Comparison of ENCODE assay signal across 8 mouse cellular contexts in genomic region chr2:32167034-32167770, GRCm38 (mm10). TPM values are rescaled to one million over a fixed set of nuclear protein-coding genes. Genes with fewer than 3 reads are reported as not detected.
DNase-seq lines count a peak whose midpoint lies in the region; ATAC-seq lines count a peak whose summit lies in the region.

No protein-coding gene starts in this region.

- H3K4me1 ChIP-seq in neural tube, embryonic 11.5 days (ENCODE audit: control insufficient read depth, insufficient read depth, low read length) = peaks cover 27% of the 10 kb centered on the region
- H3K4me1 ChIP-seq in embryonic facial prominence, embryonic 10.5 days = peaks cover 77% of the 10 kb centered on the region
- peaks cover 55% of the 10 kb centered on the region for H3K4me1 ChIP-seq in hindbrain, embryonic 16.5 days (ENCODE audit: control insufficient read depth, insufficient read depth, low read depth, low read length)
- peaks cover 64% of the 10 kb centered on the region for H3K4me1 ChIP-seq in midbrain, embryonic 15.5 days

- H3K36me3 ChIP-seq in neural tube, embryonic 11.5 days (ENCODE audit: control insufficient read depth, insufficient read depth, low read length) = no peaks in the 10 kb centered on the region
- peaks cover 35% of the 10 kb centered on the region for H3K36me3 ChIP-seq in embryonic facial prominence, embryonic 10.5 days (replicated peaks)
- H3K36me3 ChIP-seq in hindbrain, embryonic 16.5 days (ENCODE audit: control insufficient read depth, insufficient read depth, low read length) = no peaks in the 10 kb centered on the region
- H3K36me3 ChIP-seq in midbrain, embryonic 15.5 days (replicated peaks) = no peaks in the 10 kb centered on the region

- 9% methylated on average over 16 of the region's 16 CpGs for WGBS in neural tube, embryonic 11.5 days
- WGBS in embryonic facial prominence, embryonic 10.5 days = 17% methylated on average over 16 of the region's 16 CpGs
- 6% methylated on average over 16 of the region's 16 CpGs for WGBS in hindbrain, embryonic 16.5 days
- WGBS in midbrain, embryonic 15.5 days = 7% methylated on average over 16 of the region's 16 CpGs

- H3K27me3 ChIP-seq in neural tube, embryonic 11.5 days (ENCODE audit: control insufficient read depth, insufficient read depth, low read length) = no peaks in the 10 kb centered on the region
- no peaks in the 10 kb centered on the region for H3K27me3 ChIP-seq in embryonic facial prominence, embryonic 10.5 days (replicated peaks; ENCODE audit: low read depth, poor library complexity, severe bottlenecking)
- no peaks in the 10 kb centered on the region for H3K27me3 ChIP-seq in hindbrain, embryonic 16.5 days (replicated peaks; ENCODE audit: control insufficient read depth, insufficient read depth, low read length)
- no peaks in the 10 kb centered on the region for H3K27me3 ChIP-seq in midbrain, embryonic 15.5 days (replicated peaks)

- peak overlapping the region; percentile 44 for H3K9ac ChIP-seq in neural tube, embryonic 11.5 days (ENCODE audit: low read length)
- peak overlapping the region; percentile 38 for H3K9ac ChIP-seq in hindbrain, embryonic 16.5 days (ENCODE audit: low read depth, low read length)
- no peak overlapping the region for H3K9ac ChIP-seq in midbrain, embryonic 15.5 days

- peak overlapping the region; percentile 79 for H3K27ac ChIP-seq in neural tube, embryonic 11.5 days (ENCODE audit: low read depth, low read length)
- peak overlapping the region; percentile 75 for H3K27ac ChIP-seq in embryonic facial prominence, embryonic 10.5 days (replicated peaks)
- peak overlapping the region; percentile 84 for H3K27ac ChIP-seq in hindbrain, embryonic 16.5 days (ENCODE audit: low read depth, low read length)
- H3K27ac ChIP-seq in midbrain, embryonic 15.5 days = peak overlapping the region; percentile 72

- H3K4me3 ChIP-seq in neural tube, embryonic 11.5 days (ENCODE audit: low read depth, low read length) = no peak overlapping the region
- H3K4me3 ChIP-seq in embryonic facial prominence, embryonic 10.5 days = peak overlapping the region; percentile 42
- H3K4me3 ChIP-seq in hindbrain, embryonic 16.5 days (ENCODE audit: low read length) = no peak overlapping the region
- H3K4me3 ChIP-seq in midbrain, embryonic 15.5 days = no peak overlapping the region

- no peaks in the 10 kb centered on the region; the same call in 1 of the 2 replicates for H3K9me3 ChIP-seq in neural tube, embryonic 11.5 days (ENCODE audit: control insufficient read depth, low read length)
- H3K9me3 ChIP-seq in embryonic facial prominence, embryonic 10.5 days = no peaks in the 10 kb centered on the region; the same call in 1 of the 2 replicates
- no peaks in the 10 kb centered on the region for H3K9me3 ChIP-seq in hindbrain, embryonic 16.5 days (ENCODE audit: control insufficient read depth, low read length)
- no peaks in the 10 kb centered on the region for H3K9me3 ChIP-seq in midbrain, embryonic 15.5 days

- DNase-seq in neural tube, embryonic 11.5 days (ENCODE audit: low spot score) = peak; percentile 50
- DNase-seq in neural tube, embryonic 10.5 days (ENCODE audit: extremely low spot score, low spot score) = no peak
- DNase-seq in embryonic facial prominence, embryonic 10.5 days (ENCODE audit: low spot score) = no peak
- DNase-seq in right cerebral cortex, postnatal 36 days (ENCODE audit: low spot score in 2 of 2) = no peak
- no peak for DNase-seq in ovary, postnatal 10 days (ENCODE audit: low spot score)
- DNase-seq in adrenal gland, postnatal 4 days (ENCODE audit: low spot score in 2 of 2) = no peak

- peak; percentile 18; the same call in 1 of the 2 replicates for ATAC-seq in neural tube, embryonic 11.5 days (ENCODE audit: insufficient read depth, low FRiP score, low TSS enrichment)
- peak; percentile 43 for ATAC-seq in hindbrain, embryonic 16.5 days
- ATAC-seq in midbrain, embryonic 15.5 days (replicated peaks) = peak; percentile 21; the same call in 1 of the 2 replicates

- H3K4me2 ChIP-seq in neural tube, embryonic 11.5 days (ENCODE audit: low read depth) = peak overlapping the region; percentile 31
- peak overlapping the region; percentile 46 for H3K4me2 ChIP-seq in hindbrain, embryonic 16.5 days (ENCODE audit: low read length)
- peak overlapping the region; percentile 24 for H3K4me2 ChIP-seq in midbrain, embryonic 15.5 days

RNA-seq across cellular contexts. Expression of gene Prrc2b, which starts 16.3 kb away (rescaled TPM):
- 73.9 and 81.1 TPM in 2 replicates for polyA plus RNA-seq in neural tube, embryonic 11.5 days (2014; fragmentation: Nextera tagmentation; extraction: Ambion mirVana)
- 60.0 and 69.9 TPM in 2 replicates for polyA plus RNA-seq in embryonic facial prominence, embryonic 10.5 days (2016; fragmentation: Nextera tagmentation; extraction: Ambion mirVana)
- polyA plus RNA-seq in hindbrain, embryonic 16.5 days (2015; fragmentation: Nextera tagmentation; extraction: Ambion mirVana) = 49.7 and 66.2 TPM in 2 replicates
- polyA plus RNA-seq in midbrain, embryonic 15.5 days (2015; fragmentation: Nextera tagmentation; extraction: Ambion mirVana) = 85.4 and 92.2 TPM in 2 replicates
- 100 to 1,000 TPM; 148 to 158 TPM for total RNA-seq in adrenal gland, postnatal 4 days (2021)
